Mouse (Mus musculus) bone marrow macrophage, adult 2 months (primary cell): ENCODE results near the gene Stard8.

Source experiments
- CTCF ChIP-seq: IDR thresholded peaks from 2 replicates; pipeline ENCODE4 v1.5.1; 2012; ENCODE audit warnings: low read depth, mild to moderate bottlenecking, low read length, moderate library complexity
- POLR2A ChIP-seq: IDR thresholded peaks from 2 replicates; pipeline ENCODE4 v1.6.1; 2012; ENCODE audit warnings: mild to moderate bottlenecking, low read depth, low read length, borderline replicate concordance

- TF ChIP-seq CTCF: no peak
- no peak for TF ChIP-seq POLR2A
These were observed 46.2 kb downstream of the Stard8 start for GRCm38 (mm10) chrX:99049247-99049646.
